Mouse (Mus musculus): ENCODE measurements around the gene Kiz.
A peak's percentile ranks its signal among the peaks of the same experiment; 100 is the strongest.

Gene Kiz

GRCm38 (mm10) chr2:146975024-146975423 is 119.4 kb downstream of the Kiz start:
- DNase-seq (ENCODE audit: extremely low read depth, low read depth, low spot score): no peak

GRCm38 (mm10) chr2:146975453-146976028 is 119.9 kb downstream of the Kiz start:
- DNase-seq (ENCODE audit: extremely low read depth, low read depth, low spot score): no peak

- DNase-seq (ENCODE audit: extremely low read depth, low read depth, low spot score): no peak
Observed at GRCm38 (mm10) chr2:146982786-146983185, 127.1 kb downstream of the Kiz start.

- DNase-seq (ENCODE audit: extremely low read depth, low read depth, low spot score): no peak
Observed at GRCm38 (mm10) chr2:146984831-146985230, 129.2 kb downstream of the Kiz start.

- no peak for DNase-seq (ENCODE audit: extremely low read depth, low read depth, low spot score)
Observed at GRCm38 (mm10) chr2:146985807-146986206, 130.1 kb downstream of the Kiz start.

GRCm38 (mm10) chr2:146986429-146986828 is 130.8 kb downstream of the Kiz start:
- no peak for DNase-seq (ENCODE audit: extremely low read depth, low read depth, low spot score)

- no peak for DNase-seq (ENCODE audit: extremely low read depth, low read depth, low spot score)
Observed at GRCm38 (mm10) chr2:147007265-147007664, 151.6 kb downstream of the Kiz start.

- no peak for DNase-seq (ENCODE audit: extremely low read depth, low read depth, low spot score)
Observed at GRCm38 (mm10) chr2:147009084-147009483, 153.4 kb downstream of the Kiz start.

GRCm38 (mm10) chr2:147010141-147010540 is 154.5 kb downstream of the Kiz start:
- DNase-seq (ENCODE audit: extremely low read depth, low read depth, low spot score): no peak

GRCm38 (mm10) chr2:147010952-147011351 is 155.3 kb downstream of the Kiz start:
- no peak for DNase-seq (ENCODE audit: extremely low read depth, low read depth, low spot score)

GRCm38 (mm10) chr2:147011474-147012140 is 155.9 kb downstream of the Kiz start:
- no peak for DNase-seq (ENCODE audit: extremely low read depth, low read depth, low spot score)

- DNase-seq (ENCODE audit: extremely low read depth, low read depth, low spot score): no peak
Observed at GRCm38 (mm10) chr2:147012141-147012622, 156.5 kb downstream of the Kiz start.

GRCm38 (mm10) chr2:147012623-147013184 is 157.0 kb downstream of the Kiz start, which contains the start of gene Xrn2:
Xrn2 (plus strand) TSS chr2:147012996.
- DNase-seq (ENCODE audit: extremely low read depth, low read depth, low spot score): peak; percentile 39

GRCm38 (mm10) chr2:147013194-147013969 is 157.7 kb downstream of the Kiz start:
- DNase-seq (ENCODE audit: extremely low read depth, low read depth, low spot score): no peak

- peak; percentile 28 for DNase-seq (ENCODE audit: extremely low read depth, low read depth, low spot score)
Observed at GRCm38 (mm10) chr2:147014101-147014886, 158.6 kb downstream of the Kiz start.

All from fat pad, adult 2 months (tissue).